ENCODE assay signal across 8 mouse cellular contexts in genomic region chr5:117135869-117136268, GRCm38 (mm10). TPM values are rescaled to one million over a fixed set of nuclear protein-coding genes. Genes with fewer than 3 reads are reported as not detected.
A peak's percentile ranks its signal among the peaks of the same experiment; 100 is the strongest.
DNase-seq lines count a peak whose midpoint lies in the region; ATAC-seq and TF ChIP-seq lines count a peak whose summit lies in the region.

No protein-coding gene starts in this region.

- H3K27me3 ChIP-seq in heart, embryonic 16.5 days (ENCODE audit: control insufficient read depth, insufficient read depth, low read length): no peaks in the 10 kb centered on the region
- H3K27me3 ChIP-seq in limb, embryonic 13.5 days: no peaks in the 10 kb centered on the region
- no peaks in the 10 kb centered on the region for H3K27me3 ChIP-seq in midbrain, postnatal 0 days (ENCODE audit: insufficient read depth, low read length)

- peak overlapping the region; percentile 49 for H3K4me2 ChIP-seq in heart, embryonic 16.5 days (ENCODE audit: low read depth, low read length)
- H3K4me2 ChIP-seq in limb, embryonic 13.5 days (replicated peaks): peak overlapping the region; percentile 34
- H3K4me2 ChIP-seq in midbrain, postnatal 0 days (ENCODE audit: low read depth, low read length, poor library complexity, severe bottlenecking): no peak overlapping the region

- no peak for TF ChIP-seq CTCF in midbrain, postnatal 0 days (IDR thresholded peaks at IDR 0.05)

- peak; percentile 9 for ATAC-seq in activated CD4-positive, CD25-positive, alpha-beta regulatory T cell, adult 4 months
- peak; percentile 38 for ATAC-seq in heart, embryonic 16.5 days (replicated peaks; ENCODE audit: extremely low read depth, insufficient read depth, low FRiP score)
- no peak; the same call in 1 of the 2 replicates for ATAC-seq in limb, embryonic 13.5 days (ENCODE audit: low FRiP score, low read depth)
- no peak for ATAC-seq in midbrain, postnatal 0 days (ENCODE audit: low FRiP score)

- DNase-seq in adrenal gland, adult 2 months: peak; percentile 46
- no peak for DNase-seq in adrenal gland, postnatal 4 days (ENCODE audit: low spot score in 2 of 2)
- peak; percentile 65 for DNase-seq in midbrain, postnatal 0 days (ENCODE audit: low spot score)
- no peak for DNase-seq in right cerebral cortex, postnatal 10 days (ENCODE audit: low spot score in 2 of 2)
- DNase-seq in cerebellum, adult 11-12 months: no peak

- H3K4me3 ChIP-seq in heart, embryonic 16.5 days (ENCODE audit: low read length): no peak overlapping the region
- H3K4me3 ChIP-seq in limb, embryonic 13.5 days: no peak overlapping the region
- no peak overlapping the region for H3K4me3 ChIP-seq in midbrain, postnatal 0 days (ENCODE audit: low read depth, low read length)

- H3K9ac ChIP-seq in heart, embryonic 16.5 days (ENCODE audit: low read length): no peak overlapping the region
- H3K9ac ChIP-seq in limb, embryonic 13.5 days: no peak overlapping the region
- no peak overlapping the region for H3K9ac ChIP-seq in midbrain, postnatal 0 days (replicated peaks; ENCODE audit: low read length, poor library complexity, severe bottlenecking)

- no peaks in the 10 kb centered on the region for H3K9me3 ChIP-seq in heart, embryonic 16.5 days (replicated peaks; ENCODE audit: control insufficient read depth, low read length)
- H3K9me3 ChIP-seq in limb, embryonic 13.5 days: no peaks in the 10 kb centered on the region
- H3K9me3 ChIP-seq in midbrain, postnatal 0 days (ENCODE audit: low read length): no peaks in the 10 kb centered on the region

- peak overlapping the region; percentile 66 for H3K27ac ChIP-seq in heart, embryonic 16.5 days (ENCODE audit: low read length)
- no peak overlapping the region for H3K27ac ChIP-seq in limb, embryonic 13.5 days
- H3K27ac ChIP-seq in midbrain, postnatal 0 days (ENCODE audit: low read depth, low read length): no peak overlapping the region

- H3K4me1 ChIP-seq in heart, embryonic 16.5 days (ENCODE audit: control insufficient read depth, insufficient read depth, low read length): peaks cover 28% of the 10 kb centered on the region
- peaks cover 12% of the 10 kb centered on the region for H3K4me1 ChIP-seq in limb, embryonic 13.5 days
- H3K4me1 ChIP-seq in midbrain, postnatal 0 days (ENCODE audit: insufficient read depth, low read length): no peaks in the 10 kb centered on the region

- 4% methylated on average over 9 of the region's 9 CpGs for WGBS in heart, embryonic 16.5 days
- WGBS in limb, embryonic 13.5 days: 14% methylated on average over 9 of the region's 9 CpGs
- whole genome bisulfite sequencing in midbrain, postnatal 0 days: 39% methylated on average over 9 of the region's 9 CpGs

- H3K36me3 ChIP-seq in heart, embryonic 16.5 days (ENCODE audit: control insufficient read depth, insufficient read depth): no peaks in the 10 kb centered on the region
- H3K36me3 ChIP-seq in limb, embryonic 13.5 days: no peaks in the 10 kb centered on the region
- H3K36me3 ChIP-seq in midbrain, postnatal 0 days (ENCODE audit: insufficient read depth, low read length): no peaks in the 10 kb centered on the region

RNA-seq across cellular contexts. Expression of gene Taok3, which starts 15.9 kb away (rescaled TPM):
- 10 to 100 TPM; 30.9 to 36.0 TPM for total RNA-seq in adrenal gland, adult 2 months (2021)
- polyA plus RNA-seq in adrenal gland, adult 2 months (2012; rRNA removed): 5.4 and 9.0 TPM in 2 replicates
- 10 to 100 TPM; 39.3 to 39.5 TPM for total RNA-seq in adrenal gland, postnatal 4 days (2021)
- 100 to 1,000 TPM; 137 to 138 TPM for polyA plus RNA-seq in activated CD4-positive, CD25-positive, alpha-beta regulatory T cell, adult 4 months (2017; shearing (Covaris generic))
- 12.8 and 19.2 TPM in 2 replicates for polyA plus RNA-seq in heart, embryonic 16.5 days (2015; fragmentation: Nextera tagmentation; extraction: Ambion mirVana)
- polyA plus RNA-seq in limb, embryonic 13.5 days (2015; fragmentation: Nextera tagmentation; extraction: Ambion mirVana): 9.3 and 11.9 TPM in 2 replicates
- 30.1 and 35.5 TPM in 2 replicates for total RNA-seq in midbrain, postnatal 0 days (2014; rRNA removed)
- 61.9 and 65.1 TPM in 2 replicates for polyA plus RNA-seq in midbrain, postnatal 0 days (2015; fragmentation: Nextera tagmentation; extraction: Ambion mirVana)

RNA-seq across cellular contexts. Expression of gene Suds3, which starts 20.0 kb away (rescaled TPM):
- total RNA-seq in adrenal gland, adult 2 months (2021): 100 to 1,000 TPM; 106 to 144 TPM
- polyA plus RNA-seq in adrenal gland, adult 2 months (2012; rRNA removed): 61.5 and 68.0 TPM in 2 replicates
- 100 to 1,000 TPM in 1 of 2 experiments, 10 to 100 TPM in 1; 97.0 to 108 TPM for total RNA-seq in adrenal gland, postnatal 4 days (2021)
- 10 to 100 TPM; 11.5 to 12.3 TPM for polyA plus RNA-seq in activated CD4-positive, CD25-positive, alpha-beta regulatory T cell, adult 4 months (2017; shearing (Covaris generic))
- 56.1 and 58.2 TPM in 2 replicates for polyA plus RNA-seq in heart, embryonic 16.5 days (2015; fragmentation: Nextera tagmentation; extraction: Ambion mirVana)
- polyA plus RNA-seq in limb, embryonic 13.5 days (2015; fragmentation: Nextera tagmentation; extraction: Ambion mirVana): 76.9 and 78.2 TPM in 2 replicates
- total RNA-seq in midbrain, postnatal 0 days (2014; rRNA removed): 91.5 and 95.0 TPM in 2 replicates
- 63.9 and 70.9 TPM in 2 replicates for polyA plus RNA-seq in midbrain, postnatal 0 days (2015; fragmentation: Nextera tagmentation; extraction: Ambion mirVana)

Comparison
In these comparisons a context has a peak if more than half of its experiments do, and no peak if none do; other contexts are left out.
1. DNase-seq: peak in adrenal gland, adult 2 months (single experiment) and midbrain, postnatal 0 days (single experiment); none in adrenal gland, postnatal 4 days (0 of 2), right cerebral cortex, postnatal 10 days (0 of 2) and cerebellum, adult 11-12 months (single experiment).
2. ATAC-seq: peak in activated CD4-positive, CD25-positive, alpha-beta regulatory T cell, adult 4 months (single experiment) and heart, embryonic 16.5 days (single experiment); none in limb, embryonic 13.5 days (single experiment) and midbrain, postnatal 0 days (single experiment).